Mouse (Mus musculus): ENCODE measurements around the gene Creb3l4. TPM values are rescaled to one million over a fixed set of nuclear protein-coding genes. Genes with fewer than 3 reads are reported as not detected.
"Not testable (repeated sequence)": the region's sequence is repeated elsewhere in the genome, so short reads cannot be mapped to it uniquely, and the experiment has no call there.

Gene Creb3l4
- total RNA-seq (2015) (0.39 TPM in 1 of 2 replicates, not detected in the other), total RNA-seq (2017) (not detected in 2 replicates)

GRCm38 (mm10) chr3:90242984-90243775, at the start of gene Creb3l4:
Creb3l4 (minus strand) TSS chr3:90243512.
- ATAC-seq (replicated peaks; ENCODE audit: poor library complexity) = no peak

- peak; percentile 95 for ATAC-seq (replicated peaks; ENCODE audit: poor library complexity)
Observed at GRCm38 (mm10) chr3:90292345-90293275, 49.3 kb upstream of the Creb3l4 start, which contains the start of gene Gatad2b. Gatad2b (plus strand) TSS chr3:90293178.

- no peak for ATAC-seq (replicated peaks; ENCODE audit: poor library complexity)
Observed at GRCm38 (mm10) chr3:90291982-90292344, 48.7 kb upstream of the Creb3l4 start.

- ATAC-seq (replicated peaks; ENCODE audit: poor library complexity) = no peak
Observed at GRCm38 (mm10) chr3:90290602-90291001, 47.3 kb upstream of the Creb3l4 start.

- ATAC-seq (replicated peaks; ENCODE audit: poor library complexity) = not testable (repeated sequence)
Observed at GRCm38 (mm10) chr3:90289403-90289802, 46.1 kb upstream of the Creb3l4 start.

- ATAC-seq (replicated peaks; ENCODE audit: poor library complexity) = no peak
Observed at GRCm38 (mm10) chr3:90284150-90284549, 40.8 kb upstream of the Creb3l4 start.

- no peak for ATAC-seq (replicated peaks; ENCODE audit: poor library complexity)
Observed at GRCm38 (mm10) chr3:90280708-90281107, 37.4 kb upstream of the Creb3l4 start.

GRCm38 (mm10) chr3:90279743-90280142, 36.4 kb upstream of the Creb3l4 start:
- no peak for ATAC-seq (replicated peaks; ENCODE audit: poor library complexity)

- ATAC-seq (replicated peaks; ENCODE audit: poor library complexity) = no peak
Observed at GRCm38 (mm10) chr3:90279216-90279615, 35.9 kb upstream of the Creb3l4 start.

- no peak for ATAC-seq (replicated peaks; ENCODE audit: poor library complexity)
Observed at GRCm38 (mm10) chr3:90278211-90278610, 34.9 kb upstream of the Creb3l4 start.

- ATAC-seq (replicated peaks; ENCODE audit: poor library complexity) = no peak
Observed at GRCm38 (mm10) chr3:90277793-90278192, 34.5 kb upstream of the Creb3l4 start.

GRCm38 (mm10) chr3:90276858-90277257, 33.5 kb upstream of the Creb3l4 start:
- ATAC-seq (replicated peaks; ENCODE audit: poor library complexity) = no peak

- ATAC-seq (replicated peaks; ENCODE audit: poor library complexity) = no peak
Observed at GRCm38 (mm10) chr3:90275286-90275685, 32.0 kb upstream of the Creb3l4 start.

- no peak for ATAC-seq (replicated peaks; ENCODE audit: poor library complexity)
Observed at GRCm38 (mm10) chr3:90273855-90274254, 30.5 kb upstream of the Creb3l4 start.

- ATAC-seq (replicated peaks; ENCODE audit: poor library complexity) = no peak
Observed at GRCm38 (mm10) chr3:90272170-90272569, 28.9 kb upstream of the Creb3l4 start.

- ATAC-seq (replicated peaks; ENCODE audit: poor library complexity) = no peak
Observed at GRCm38 (mm10) chr3:90270784-90271183, 27.5 kb upstream of the Creb3l4 start.

- ATAC-seq (replicated peaks; ENCODE audit: poor library complexity) = no peak
Observed at GRCm38 (mm10) chr3:90268971-90269370, 25.7 kb upstream of the Creb3l4 start.

GRCm38 (mm10) chr3:90268190-90268589, 24.9 kb upstream of the Creb3l4 start:
- no peak for ATAC-seq (replicated peaks; ENCODE audit: poor library complexity)

GRCm38 (mm10) chr3:90266901-90267775, 23.8 kb upstream of the Creb3l4 start:
- ATAC-seq (replicated peaks; ENCODE audit: poor library complexity) = no peak

- peak; percentile 46 for ATAC-seq (replicated peaks; ENCODE audit: poor library complexity)
Observed at GRCm38 (mm10) chr3:90265932-90266741, 22.8 kb upstream of the Creb3l4 start.

Measured in megakaryocyte progenitor cell, adult 5-6 weeks (primary cell).